8 mouse cellular contexts compared by ENCODE assay signal in the genomic region with DNA sequence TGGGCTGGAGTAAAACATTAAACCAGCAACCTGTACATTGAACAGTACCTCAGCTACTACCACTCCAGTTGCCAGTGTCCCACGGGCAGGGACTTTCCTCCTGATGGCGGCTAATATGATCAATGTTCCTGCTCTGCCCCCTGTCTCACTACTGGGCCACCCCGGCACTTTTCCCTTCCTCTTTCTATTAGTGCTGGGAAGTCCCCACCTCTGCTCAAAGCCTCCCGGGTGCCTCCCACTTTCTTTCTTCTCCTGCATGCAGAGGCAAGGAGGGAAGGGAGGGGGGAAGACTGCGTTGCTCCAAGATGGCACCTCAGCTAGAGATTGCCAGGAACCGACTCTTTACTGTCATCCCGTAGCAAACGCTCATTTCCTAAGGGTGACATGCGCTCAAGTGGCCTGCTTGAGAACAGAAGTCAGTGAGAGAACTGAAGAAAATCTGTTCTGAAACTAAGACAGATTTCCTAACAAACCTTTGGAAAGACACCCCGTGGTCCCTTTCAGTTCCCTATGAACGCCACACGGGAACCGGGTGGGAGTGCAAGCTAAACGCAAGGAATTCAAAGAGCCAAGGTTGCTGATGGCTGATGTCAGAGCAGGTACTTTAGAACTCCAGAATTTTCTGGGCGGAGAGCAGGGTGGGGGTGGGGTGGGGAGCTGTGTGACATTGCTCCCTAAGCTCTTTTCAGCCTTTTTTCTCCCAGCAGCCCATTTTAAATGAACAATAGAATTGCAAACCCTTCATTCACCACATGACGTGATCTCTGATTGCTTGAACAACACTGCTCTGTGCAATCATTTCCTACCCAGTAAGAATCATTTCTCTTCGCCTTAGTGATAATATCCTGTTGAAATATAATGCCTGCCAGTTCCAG.
DNase-seq lines count a peak whose midpoint lies in the region; ATAC-seq and TF ChIP-seq lines count a peak whose summit lies in the region.

No protein-coding gene starts in this region.

- peak overlapping the region; percentile 32; the same call in 1 of the 2 replicates for H3K4me2 ChIP-seq in embryonic facial prominence, embryonic 11.5 days (ENCODE audit: low read depth, low read length)
- H3K4me2 ChIP-seq in heart, embryonic 16.5 days (ENCODE audit: low read depth, low read length), result peak overlapping the region; percentile 61
- H3K4me2 ChIP-seq in lung, embryonic 14.5 days, result peak overlapping the region; percentile 59
- peak overlapping the region; percentile 49 for H3K4me2 ChIP-seq in neural tube, embryonic 13.5 days

- H3K9me3 ChIP-seq in embryonic facial prominence, embryonic 11.5 days (replicated peaks; ENCODE audit: control insufficient read depth, low read length), result no peaks in the 10 kb centered on the region
- no peaks in the 10 kb centered on the region for H3K9me3 ChIP-seq in heart, embryonic 16.5 days (replicated peaks; ENCODE audit: control insufficient read depth, low read length)
- no peaks in the 10 kb centered on the region for H3K9me3 ChIP-seq in lung, embryonic 14.5 days (ENCODE audit: low read depth, low read length)
- H3K9me3 ChIP-seq in neural tube, embryonic 13.5 days, result no peaks in the 10 kb centered on the region

- no peaks in the 10 kb centered on the region for H3K27me3 ChIP-seq in embryonic facial prominence, embryonic 11.5 days (ENCODE audit: control insufficient read depth, insufficient read depth, low read length)
- H3K27me3 ChIP-seq in heart, embryonic 16.5 days (ENCODE audit: control insufficient read depth, insufficient read depth, low read length), result no peaks in the 10 kb centered on the region; the same call in 1 of the 2 replicates
- no peaks in the 10 kb centered on the region for H3K27me3 ChIP-seq in lung, embryonic 14.5 days (ENCODE audit: insufficient read depth, low read length)
- no peaks in the 10 kb centered on the region for H3K27me3 ChIP-seq in neural tube, embryonic 13.5 days

- DNase-seq in urinary bladder, postnatal 14 days (ENCODE audit: low spot score), result peak; percentile 24
- DNase-seq in urinary bladder, adult 2 months (ENCODE audit: low spot score), result no peak
- peak; percentile 38 for DNase-seq in embryonic facial prominence, embryonic 11.5 days (ENCODE audit: low spot score)
- peak; percentile 38 to 55 for DNase-seq in kidney, postnatal 25 days
- DNase-seq in lung, embryonic 14.5 days, result peak; percentile 46
- no peak for DNase-seq in gastrocnemius, postnatal 36 days

- peak overlapping the region; percentile 28 for H3K9ac ChIP-seq in embryonic facial prominence, embryonic 11.5 days (replicated peaks; ENCODE audit: low read length)
- H3K9ac ChIP-seq in heart, embryonic 16.5 days (ENCODE audit: low read length), result peak overlapping the region; percentile 55
- H3K9ac ChIP-seq in lung, embryonic 14.5 days, result peak overlapping the region; percentile 22; the same call in 1 of the 2 replicates
- H3K9ac ChIP-seq in neural tube, embryonic 13.5 days, result peak overlapping the region; percentile 34; the same call in 1 of the 2 replicates

- H3K27ac ChIP-seq in embryonic facial prominence, embryonic 11.5 days (replicated peaks; ENCODE audit: low read depth, low read length), result 0 out of 2 replicates have a peak overlapping the region, but pooled peaks have one; percentile 13
- H3K27ac ChIP-seq in heart, embryonic 16.5 days (ENCODE audit: low read length), result peak overlapping the region; percentile 90
- peak overlapping the region; percentile 76 for H3K27ac ChIP-seq in lung, embryonic 14.5 days (ENCODE audit: low read depth)
- peak overlapping the region; percentile 90 for H3K27ac ChIP-seq in neural tube, embryonic 13.5 days (replicated peaks)

- H3K36me3 ChIP-seq in embryonic facial prominence, embryonic 11.5 days (replicated peaks; ENCODE audit: control insufficient read depth, insufficient read depth, low read depth, low read length), result no peaks in the 10 kb centered on the region
- no peaks in the 10 kb centered on the region for H3K36me3 ChIP-seq in heart, embryonic 16.5 days (ENCODE audit: control insufficient read depth, insufficient read depth)
- no peaks in the 10 kb centered on the region for H3K36me3 ChIP-seq in lung, embryonic 14.5 days (ENCODE audit: insufficient read depth)
- no peaks in the 10 kb centered on the region for H3K36me3 ChIP-seq in neural tube, embryonic 13.5 days

- ATAC-seq in embryonic facial prominence, embryonic 11.5 days (replicated peaks; ENCODE audit: insufficient number of reproducible peaks, low FRiP score, low TSS enrichment, low read depth), result peak; percentile 19
- ATAC-seq in heart, embryonic 16.5 days (replicated peaks; ENCODE audit: extremely low read depth, insufficient read depth, low FRiP score), result 0 out of 2 replicates have a peak, but pooled peaks have one; percentile 23
- peak; percentile 78 for ATAC-seq in lung, embryonic 14.5 days (ENCODE audit: insufficient read depth)
- peak; percentile 86 for ATAC-seq in neural tube, embryonic 13.5 days (ENCODE audit: low read depth)

- intact Hi-C loops in gastrocnemius, postnatal 36 days (cut with DNase I), result no loop called here

- H3K4me3 ChIP-seq in embryonic facial prominence, embryonic 11.5 days (ENCODE audit: low read depth, low read length), result 0 out of 2 replicates have a peak overlapping the region, but pooled peaks have one; percentile 8
- H3K4me3 ChIP-seq in heart, embryonic 16.5 days (ENCODE audit: low read length), result peak overlapping the region; percentile 42
- H3K4me3 ChIP-seq in lung, embryonic 14.5 days (ENCODE audit: low read depth, low read length), result peak overlapping the region; percentile 21
- peak overlapping the region; percentile 23 for H3K4me3 ChIP-seq in neural tube, embryonic 13.5 days

- H3K4me1 ChIP-seq in embryonic facial prominence, embryonic 11.5 days (ENCODE audit: control insufficient read depth, insufficient read depth, low read length), result no peaks in the 10 kb centered on the region
- peaks cover 2% of the 10 kb centered on the region; the same call in 1 of the 2 replicates for H3K4me1 ChIP-seq in heart, embryonic 16.5 days (ENCODE audit: control insufficient read depth, insufficient read depth, low read length)
- H3K4me1 ChIP-seq in lung, embryonic 14.5 days (ENCODE audit: insufficient read depth), result no peaks in the 10 kb centered on the region
- peaks cover 9% of the 10 kb centered on the region for H3K4me1 ChIP-seq in neural tube, embryonic 13.5 days (replicated peaks)

- TF ChIP-seq CTCF in lung, embryonic 14.5 days (IDR thresholded peaks at IDR 0.05; ENCODE audit: low read depth), result no peak

- WGBS in embryonic facial prominence, embryonic 11.5 days, result 28% methylated on average over 17 of the region's 17 CpGs
- 20% methylated on average over 17 of the region's 17 CpGs for WGBS in heart, embryonic 16.5 days
- WGBS in lung, embryonic 14.5 days, result 14% methylated on average over 17 of the region's 17 CpGs
- WGBS in neural tube, embryonic 13.5 days, result 22% methylated on average over 17 of the region's 17 CpGs

Comparison
In these comparisons a context has a peak if more than half of its experiments do, and no peak if none do; other contexts are left out.
1. DNase-seq: peak in urinary bladder, postnatal 14 days (single experiment), embryonic facial prominence, embryonic 11.5 days (single experiment), kidney, postnatal 25 days (2 of 2) and lung, embryonic 14.5 days (single experiment); none in urinary bladder, adult 2 months (single experiment) and gastrocnemius, postnatal 36 days (0 of 2).
2. ATAC-seq: peak in every context shown above with its lines; median percentile 86 in neural tube, embryonic 13.5 days; 78 in lung, embryonic 14.5 days; 23 in heart, embryonic 16.5 days; 19 in embryonic facial prominence, embryonic 11.5 days.
3. H3K27ac ChIP-seq: peak in every context shown above with its lines; median percentile 90 in heart, embryonic 16.5 days; 90 in neural tube, embryonic 13.5 days; 76 in lung, embryonic 14.5 days; 13 in embryonic facial prominence, embryonic 11.5 days.
4. Peak in every context shown above with its lines, with median percentiles within 50 percentile points of each other: H3K4me2 ChIP-seq, H3K4me3 ChIP-seq and H3K9ac ChIP-seq.